Mouse (Mus musculus) cortical plate, adult 2 months (tissue): ENCODE measurements around the gene Morc4. TPM values are rescaled to one million over a fixed set of nuclear protein-coding genes. Genes with fewer than 3 reads are reported as not detected.

Source experiments
- H3K27ac ChIP-seq: fragments of 200-500 bp; 2 replicates; pipeline ENCODE4 v1.5.1; 2012; ENCODE audit warnings: low read length, control low read depth, inconsistent platforms; ENCODE audit not compliant: insufficient read depth
- H3K4me1 ChIP-seq: fragments of 200-500 bp; 2 replicates; pipeline ENCODE4 v1.6.1; 2011; ENCODE audit warnings: low read length; ENCODE audit not compliant: control insufficient read depth, insufficient read depth
- H3K4me3 ChIP-seq: fragments of 200-500 bp; 2 replicates; pipeline ENCODE4 v1.5.1; 2011; ENCODE audit warnings: mild to moderate bottlenecking, low read length, control low read depth; ENCODE audit not compliant: insufficient read depth
- CTCF ChIP-seq: fragments of 200-500 bp; IDR thresholded peaks from 2 replicates; pipeline ENCODE4 v1.5.1; 2011; ENCODE audit warnings: mild to moderate bottlenecking, control low read depth, low read length; ENCODE audit not compliant: insufficient read depth; ENCODE audit errors: extremely low read depth
- POLR2A ChIP-seq: fragments of 200-500 bp; IDR thresholded peaks from 2 replicates; pipeline ENCODE4 v1.6.1; 2011; ENCODE audit warnings: mild to moderate bottlenecking, low read length, control low read depth; ENCODE audit not compliant: insufficient read depth; ENCODE audit errors: extremely low read depth
- polyA plus RNA-seq: library from polyadenylated mRNA; depleted of rRNA; stranded (reverse); fragments of >200 nt; gene quantifications from 2 replicates; pipeline ENCODE4 v1.2.3, GENCODE M21; 2012

Gene Morc4
- polyA plus RNA-seq, 1 experiment: 3.1 TPM

DNA sequence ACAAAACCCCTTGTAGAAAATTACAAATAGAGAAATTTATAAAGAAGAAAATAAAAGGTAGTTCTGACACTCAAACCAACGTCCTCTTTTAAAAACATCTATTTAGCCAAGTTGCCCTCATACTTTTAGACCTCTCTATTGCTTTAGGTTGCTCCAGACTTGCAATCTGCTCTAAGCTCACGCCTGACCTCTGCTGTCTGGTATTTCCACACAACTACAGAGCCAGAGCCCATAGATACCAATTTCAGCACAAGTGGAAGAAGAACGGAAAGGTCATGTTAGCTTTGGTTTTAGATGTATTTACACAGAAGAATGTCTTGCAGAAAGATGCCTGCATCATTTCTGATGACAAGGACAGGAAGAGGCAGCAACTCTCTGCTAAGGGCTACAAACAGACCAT, 32.4 kb downstream of the Morc4 start:
- TF ChIP-seq POLR2A: no peak
- no peak for TF ChIP-seq CTCF
- Histone ChIP-seq H3K4me3 (no peak overlapping the region), H3K27ac (no peak overlapping the region), H3K4me1 (no peaks in the 10 kb centered on the region)

DNA sequence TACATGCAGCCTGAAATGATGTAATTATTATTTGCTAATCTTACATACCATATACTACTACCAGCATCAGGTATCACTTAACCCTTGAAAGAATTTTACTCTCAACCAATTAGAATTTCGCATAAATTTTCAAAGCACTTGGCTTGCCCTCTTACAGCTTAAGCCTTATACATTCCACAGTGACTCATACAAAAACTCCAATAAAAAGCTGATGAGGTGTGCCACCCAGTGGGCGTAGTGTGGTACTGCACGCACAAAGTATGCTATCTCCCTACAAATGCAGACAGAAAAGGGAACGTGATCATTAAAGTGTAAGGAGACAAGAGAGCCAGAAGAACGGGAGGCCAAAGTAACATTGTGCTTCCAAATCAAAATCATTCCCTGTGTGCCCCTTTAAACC, 39.0 kb downstream of the Morc4 start:
- TF ChIP-seq CTCF: peak; percentile 62
- no peak for TF ChIP-seq POLR2A

DNA sequence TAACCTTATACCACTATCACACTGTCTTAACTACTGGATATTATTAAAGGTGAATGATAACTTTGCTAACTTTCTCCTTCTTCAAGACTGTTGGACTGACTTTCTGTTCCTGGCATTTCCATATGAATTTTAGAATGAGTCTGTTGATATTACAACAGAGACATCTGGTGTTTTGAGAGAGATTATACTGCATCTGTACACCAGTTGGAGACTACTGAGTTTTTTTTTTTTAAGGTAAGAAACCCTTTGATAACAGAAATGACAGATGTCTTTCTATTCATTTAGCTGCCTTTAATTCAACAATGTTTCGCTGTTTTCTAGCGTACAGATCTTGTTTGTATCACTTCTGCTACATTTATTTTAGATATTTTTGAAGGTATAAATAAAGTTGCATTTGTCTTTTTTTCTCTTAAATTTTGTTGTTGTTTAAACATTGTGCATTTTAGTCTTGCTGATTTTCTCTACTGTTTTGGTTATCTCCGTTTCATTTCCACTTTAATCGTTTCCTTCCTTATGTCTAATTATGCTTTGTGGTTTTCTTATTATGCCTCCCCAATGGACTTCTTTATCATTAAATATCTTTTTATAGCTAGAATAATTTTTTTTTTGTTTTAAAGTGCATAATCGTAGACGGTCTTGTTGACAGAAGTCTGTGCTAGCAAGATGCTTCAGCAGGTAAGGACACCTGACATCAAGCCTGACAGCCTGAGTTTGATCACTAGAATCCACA, 42.9 kb downstream of the Morc4 start:
- TF ChIP-seq CTCF (no peak), POLR2A (no peak)
- Histone ChIP-seq H3K4me1 (no peaks in the 10 kb centered on the region), H3K4me3 (no peak overlapping the region), H3K27ac (no peak overlapping the region)

More for the DNA sequence above, 39.0 kb downstream of the Morc4 start:
- Histone ChIP-seq H3K4me1 (no peaks in the 10 kb centered on the region), H3K27ac (no peak overlapping the region), H3K4me3 (no peak overlapping the region)

DNA sequence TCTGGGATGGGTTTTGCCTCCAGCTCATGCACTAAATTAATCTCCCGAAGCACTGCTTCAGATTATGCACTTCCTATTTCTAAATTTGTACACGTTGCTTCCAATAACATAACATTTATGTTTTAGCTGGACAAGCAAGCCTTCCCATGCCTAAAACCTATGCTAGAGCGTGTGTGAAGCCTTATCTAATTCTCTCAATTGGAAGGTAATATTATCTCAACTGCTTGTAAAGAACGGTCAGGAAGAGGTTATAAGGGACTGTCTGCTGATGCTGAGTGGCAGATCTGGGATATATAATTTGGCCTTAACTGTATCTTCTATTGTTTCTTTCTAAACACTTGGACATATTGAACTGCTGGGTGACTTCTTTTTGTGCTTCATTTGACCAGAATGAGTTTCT, 44.6 kb downstream of the Morc4 start:
- Histone ChIP-seq H3K4me3 (no peak overlapping the region), H3K27ac (no peak overlapping the region), H3K4me1 (no peaks in the 10 kb centered on the region)
- TF ChIP-seq CTCF: no peak
- TF ChIP-seq POLR2A: no peak

DNA sequence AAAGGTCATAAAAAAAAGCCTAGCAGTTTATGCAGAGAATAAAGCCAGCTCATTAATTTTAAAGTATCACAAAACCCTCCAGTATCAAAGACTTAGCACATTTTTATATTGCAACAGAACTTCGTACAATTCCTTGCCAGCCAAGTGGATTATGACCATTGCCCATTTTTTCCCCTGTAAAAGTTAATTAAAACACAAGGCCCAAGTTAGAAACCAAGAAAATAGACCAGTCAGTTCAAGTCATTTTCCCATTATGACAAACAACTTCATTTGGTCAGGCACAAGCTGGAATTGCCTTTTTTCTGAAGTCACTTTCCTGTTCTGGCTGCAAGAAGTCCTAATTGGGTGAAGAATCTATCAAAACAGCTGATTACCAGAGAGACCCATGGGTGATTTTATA, 46.1 kb downstream of the Morc4 start:
- H3K27ac ChIP-seq: no peak overlapping the region
- TF ChIP-seq CTCF (no peak), POLR2A (no peak)
- no peaks in the 10 kb centered on the region for H3K4me1 ChIP-seq
- no peak overlapping the region for H3K4me3 ChIP-seq

DNA sequence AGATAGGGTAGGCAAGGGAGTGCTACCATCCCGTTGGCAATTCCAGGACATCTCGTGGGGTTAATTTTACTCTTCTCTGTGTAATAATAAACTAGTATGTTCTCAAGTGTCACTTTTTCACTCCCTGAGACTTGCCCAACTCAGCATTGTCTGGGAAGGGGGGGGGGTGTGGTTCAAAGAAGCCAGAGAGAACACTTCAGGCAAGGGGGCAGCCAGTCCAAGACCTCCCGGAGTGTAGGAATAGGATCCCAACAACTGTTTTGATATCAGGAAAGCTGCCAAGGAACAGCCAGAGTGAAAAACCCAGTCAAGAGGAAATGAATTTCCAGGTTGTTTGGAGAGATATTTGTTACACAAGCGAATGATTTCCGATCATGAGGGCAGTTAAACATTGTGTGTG, 56.3 kb downstream of the Morc4 start:
- Histone ChIP-seq H3K4me3 (no peak overlapping the region), H3K4me1 (no peaks in the 10 kb centered on the region), H3K27ac (no peak overlapping the region)
- TF ChIP-seq CTCF (no peak), POLR2A (no peak)

DNA sequence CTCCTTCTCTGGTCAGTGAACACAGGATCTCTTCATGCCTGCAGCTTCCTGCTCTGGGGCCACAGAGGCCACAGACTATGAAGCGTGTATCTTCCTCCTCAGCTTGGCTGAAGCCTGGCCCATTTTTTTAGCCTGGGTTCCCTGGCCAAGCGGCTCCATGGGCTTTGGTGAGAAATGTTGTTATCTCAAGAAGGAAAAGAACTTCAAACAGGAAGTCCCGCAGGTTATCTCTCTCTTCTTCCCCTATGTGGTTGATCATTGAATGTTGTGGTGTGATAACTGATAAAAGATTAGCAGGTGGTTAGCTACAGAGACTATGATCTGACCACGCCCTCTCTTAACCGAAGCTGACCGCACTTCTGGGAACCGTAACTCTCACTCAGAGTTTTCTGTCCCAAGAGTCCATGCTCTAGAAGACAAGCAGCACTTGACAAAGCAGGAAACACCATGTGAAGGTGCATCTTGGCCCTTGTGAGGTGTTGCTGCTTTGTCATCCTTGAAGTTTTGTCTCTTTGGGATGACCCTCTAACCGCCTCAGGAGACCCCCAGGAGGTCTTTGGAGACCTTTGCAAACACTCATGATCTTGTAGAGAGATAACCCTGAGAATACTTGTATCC, 57.4 kb downstream of the Morc4 start:
- H3K4me3 ChIP-seq: no peak overlapping the region
- no peak overlapping the region for H3K27ac ChIP-seq
- no peak for TF ChIP-seq POLR2A
- no peak for TF ChIP-seq CTCF
- no peaks in the 10 kb centered on the region for H3K4me1 ChIP-seq

DNA sequence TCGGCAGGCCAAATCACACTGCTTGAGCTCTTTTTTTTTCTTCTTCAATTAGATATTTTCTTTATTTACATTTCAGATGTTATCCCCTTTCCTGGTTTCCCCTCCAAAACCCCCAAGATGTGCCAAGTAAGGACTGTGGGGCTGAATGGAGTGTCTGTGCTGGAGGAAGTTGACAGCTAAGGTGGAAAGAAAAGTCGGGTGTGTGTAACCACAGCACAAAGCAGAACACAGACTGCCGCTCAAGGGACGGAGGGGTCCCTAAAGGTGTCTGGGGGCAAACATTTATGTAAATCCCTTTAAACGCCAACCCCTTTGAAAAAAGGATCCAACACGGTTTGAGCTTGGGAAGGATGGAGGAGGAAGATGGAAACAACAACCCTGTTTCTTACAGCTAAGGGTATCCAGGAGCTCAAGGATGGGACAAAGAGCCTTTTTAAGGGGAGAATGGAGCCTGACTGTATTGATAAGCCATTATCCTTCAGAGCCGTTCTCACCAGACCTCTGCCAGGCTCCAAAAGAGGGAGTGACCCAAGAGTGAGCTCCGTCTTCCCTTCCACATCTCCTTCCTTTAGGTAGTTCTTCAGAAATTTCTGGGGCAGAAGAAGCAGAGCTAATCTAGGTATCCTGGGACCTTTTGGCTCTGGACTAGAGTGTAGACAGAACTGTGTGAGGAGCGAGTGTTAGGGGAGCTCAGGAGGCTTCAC, 58.0 kb downstream of the Morc4 start:
- Histone ChIP-seq H3K27ac (no peak overlapping the region), H3K4me3 (no peak overlapping the region), H3K4me1 (no peaks in the 10 kb centered on the region)
- TF ChIP-seq POLR2A (no peak), CTCF (no peak)

DNA sequence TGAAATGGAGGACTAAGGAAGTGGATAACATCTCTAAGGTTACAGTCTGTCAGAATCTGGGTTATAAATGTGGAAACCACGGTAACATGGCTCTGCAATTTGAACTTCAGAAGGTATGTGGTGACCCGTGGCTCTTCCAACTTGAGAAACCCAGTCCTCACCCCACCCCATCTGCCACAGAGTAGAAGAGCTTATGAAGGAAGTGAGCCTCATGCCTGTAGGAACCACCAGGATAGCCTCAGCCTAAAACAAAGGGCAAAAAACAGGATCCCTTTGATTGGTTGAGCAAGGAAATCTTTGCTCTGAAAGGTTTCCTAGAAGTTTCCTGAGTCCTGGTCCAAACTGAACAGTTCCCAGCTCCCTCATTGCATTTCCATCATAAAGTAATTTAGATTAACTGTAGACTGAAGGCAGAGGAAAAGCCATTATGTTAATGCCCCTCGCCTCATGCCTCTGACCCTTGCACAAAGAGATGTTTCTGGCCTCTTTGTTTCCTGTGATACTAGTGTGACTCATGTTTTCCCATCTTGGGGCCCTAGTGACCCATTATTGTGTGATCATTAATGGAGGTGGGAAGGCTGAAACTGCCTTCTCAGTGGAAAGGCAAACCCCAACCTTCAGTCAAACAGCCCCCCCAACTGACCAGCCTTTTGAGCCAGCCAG, 58.7 kb downstream of the Morc4 start:
- TF ChIP-seq POLR2A (no peak), CTCF (no peak)
- Histone ChIP-seq H3K4me1 (no peaks in the 10 kb centered on the region), H3K27ac (no peak overlapping the region), H3K4me3 (no peak overlapping the region)

DNA sequence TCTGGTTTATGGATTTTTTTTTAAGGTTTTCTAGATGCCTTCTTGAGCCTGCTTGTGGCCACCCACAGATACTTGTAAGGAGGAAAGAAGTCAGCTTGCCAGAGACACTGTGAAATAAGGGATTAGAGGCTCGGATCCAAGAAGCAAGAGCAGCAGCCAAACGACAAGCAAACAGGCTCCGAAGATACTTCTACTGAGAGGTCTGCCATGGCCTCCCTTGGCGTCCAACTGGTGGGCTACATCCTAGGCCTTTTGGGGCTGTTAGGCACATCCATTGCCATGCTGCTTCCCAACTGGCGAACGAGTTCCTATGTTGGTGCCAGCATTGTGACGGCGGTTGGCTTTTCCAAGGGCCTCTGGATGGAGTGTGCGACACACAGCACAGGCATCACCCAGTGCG, 63.0 kb downstream of the Morc4 start:
- H3K27ac ChIP-seq: no peak overlapping the region
- no peak overlapping the region for H3K4me3 ChIP-seq
- H3K4me1 ChIP-seq: no peaks in the 10 kb centered on the region
- TF ChIP-seq POLR2A (no peak), CTCF (no peak)

DNA sequence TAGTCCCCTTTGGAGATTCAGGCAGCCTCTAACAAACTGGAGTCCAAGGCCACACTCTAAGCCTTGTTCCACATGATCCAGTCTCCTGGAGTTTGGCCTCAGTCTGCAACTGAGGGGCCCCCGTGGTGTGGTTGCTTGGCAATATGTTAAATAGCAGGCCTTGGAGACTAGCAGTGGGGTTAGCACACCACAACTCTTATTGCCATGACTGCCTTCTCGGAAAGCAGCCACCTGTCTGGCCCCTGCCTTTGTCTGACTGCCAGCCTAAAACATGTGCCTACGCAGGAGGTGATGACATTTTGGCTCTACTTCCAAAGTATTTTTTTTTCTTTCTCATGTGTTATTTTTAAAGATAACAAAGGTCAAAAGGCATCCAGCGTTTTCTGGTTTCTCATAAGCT, 63.4 kb downstream of the Morc4 start:
- H3K27ac ChIP-seq: no peak overlapping the region
- no peak overlapping the region for H3K4me3 ChIP-seq
- H3K4me1 ChIP-seq: no peaks in the 10 kb centered on the region
- no peak for TF ChIP-seq CTCF
- TF ChIP-seq POLR2A: no peak
